ENCODE assay signal across 8 mouse cellular contexts in the genomic region with DNA sequence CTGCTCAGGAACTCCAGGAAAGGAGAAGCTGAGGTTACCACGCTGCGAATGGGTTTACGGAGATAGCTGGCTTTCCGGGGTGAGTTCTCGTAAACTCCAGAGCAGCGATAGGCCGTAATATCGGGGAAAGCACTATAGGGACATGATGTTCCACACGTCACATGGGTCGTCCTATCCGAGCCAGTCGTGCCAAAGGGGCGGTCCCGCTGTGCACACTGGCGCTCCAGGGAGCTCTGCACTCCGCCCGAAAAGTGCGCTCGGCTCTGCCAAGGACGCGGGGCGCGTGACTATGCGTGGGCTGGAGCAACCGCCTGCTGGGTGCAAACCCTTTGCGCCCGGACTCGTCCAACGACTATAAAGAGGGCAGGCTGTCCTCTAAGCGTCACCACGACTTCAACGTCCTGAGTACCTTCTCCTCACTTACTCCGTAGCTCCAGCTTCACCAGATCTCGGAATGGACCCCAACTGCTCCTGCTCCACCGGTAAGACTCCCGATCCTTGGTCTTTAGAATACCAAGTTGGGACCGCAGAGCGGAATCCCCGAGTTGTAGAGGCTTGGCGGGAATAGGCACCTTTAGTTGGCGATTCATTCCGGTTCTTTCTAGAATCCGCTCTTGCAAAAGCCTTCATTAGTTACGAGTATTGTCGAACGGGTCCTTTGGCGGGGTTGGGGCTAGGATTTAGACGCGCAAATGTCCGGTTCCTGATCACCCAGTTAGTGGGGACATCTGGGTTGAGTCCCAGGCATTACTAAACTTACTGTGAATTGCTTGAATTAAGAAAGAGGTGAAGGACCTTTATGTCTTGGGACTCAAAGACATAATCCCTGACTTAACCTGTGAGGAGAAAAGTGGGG. TPM values are rescaled to one million over a fixed set of nuclear protein-coding genes. Genes with fewer than 3 reads are reported as not detected.
DNase-seq lines count a peak whose midpoint lies in the region; ATAC-seq and TF ChIP-seq lines count a peak whose summit lies in the region.

TSS of gene Mt1 (plus strand) at position 226 of the 856 bp plus-strand sequence.

- peaks cover 14% of the 10 kb centered on the region for H3K79me2 ChIP-seq in myocyte (ENCODE audit: control insufficient read depth, insufficient read depth)

- peak within 1 kb of the TSS; percentile 87 for H3K4me2 ChIP-seq in heart, embryonic 13.5 days
- peak within 1 kb of the TSS; percentile 79 for H3K4me2 ChIP-seq in liver, embryonic 11.5 days
- peak within 1 kb of the TSS; percentile 97 for H3K4me2 ChIP-seq in myocyte (ENCODE audit: low read depth)
- peak within 1 kb of the TSS; percentile 80 for H3K4me2 ChIP-seq in stomach, embryonic 14.5 days (replicated peaks; ENCODE audit: low read depth, low read length)

- peaks cover 3% of the 10 kb centered on the region for H3K4me1 ChIP-seq in ES-Bruce4 (ENCODE audit: control insufficient read depth, insufficient read depth, low read length)
- peaks cover 34% of the 10 kb centered on the region for H3K4me1 ChIP-seq in heart, embryonic 13.5 days
- H3K4me1 ChIP-seq in liver, embryonic 11.5 days (replicated peaks; ENCODE audit: control insufficient read depth, insufficient read depth, low read length): peaks cover 26% of the 10 kb centered on the region
- peaks cover 15% of the 10 kb centered on the region; the same call in 1 of the 2 replicates for H3K4me1 ChIP-seq in stomach, embryonic 14.5 days (ENCODE audit: control insufficient read depth, insufficient read depth, low read length)

- H3K9ac ChIP-seq in ES-Bruce4 (ENCODE audit: low read depth, poor library complexity, severe bottlenecking): peak within 1 kb of the TSS; percentile 86
- H3K9ac ChIP-seq in heart, embryonic 13.5 days: peak within 1 kb of the TSS; percentile 85
- peak within 1 kb of the TSS; percentile 91 for H3K9ac ChIP-seq in liver, embryonic 11.5 days (ENCODE audit: low read depth, low read length)
- peak within 1 kb of the TSS; percentile 47 for H3K9ac ChIP-seq in stomach, embryonic 14.5 days (replicated peaks; ENCODE audit: low read depth, low read length)

- peak; percentile 80 for ATAC-seq in heart, embryonic 13.5 days (ENCODE audit: extremely low read depth, insufficient number of reproducible peaks, low FRiP score, low TSS enrichment)
- ATAC-seq in liver, embryonic 11.5 days (replicated peaks; ENCODE audit: low FRiP score): peak; percentile 90
- ATAC-seq in stomach, embryonic 14.5 days (ENCODE audit: insufficient number of reproducible peaks, insufficient read depth, low FRiP score, low read depth): peak; percentile 92

- TF ChIP-seq CTCF in ES-Bruce4 (IDR thresholded peaks at IDR 0.05; ENCODE audit: low read depth, low read length): no peak

- peak; percentile 98 for DNase-seq in c-Kit-negative CD71-positive TER-119-positive erythroid progenitor cells, embryonic 14.5 days (ENCODE audit: low read depth, low spot score)
- peak; percentile 89 for DNase-seq in fibroblast of lung, adult 2 months (ENCODE audit: low read depth)
- DNase-seq in kidney, postnatal 10 days: peak; percentile 91
- peak; percentile 92 for DNase-seq in liver, embryonic 11.5 days (ENCODE audit: low spot score)

- H3K27ac ChIP-seq in ES-Bruce4 (ENCODE audit: insufficient read depth, low read length): peak within 1 kb of the TSS; percentile 82
- H3K27ac ChIP-seq in heart, embryonic 13.5 days (replicated peaks): peak within 1 kb of the TSS; percentile 68
- peak within 1 kb of the TSS; percentile 94 for H3K27ac ChIP-seq in liver, embryonic 11.5 days (ENCODE audit: low read depth, low read length)
- H3K27ac ChIP-seq in stomach, embryonic 14.5 days (ENCODE audit: low read length): peak within 1 kb of the TSS; percentile 78

- under 1% methylated on average over 50 of the region's 50 CpGs for WGBS in heart, embryonic 13.5 days
- under 1% methylated on average over 50 of the region's 50 CpGs for WGBS in liver, embryonic 11.5 days
- WGBS in stomach, embryonic 14.5 days: under 1% methylated on average over 50 of the region's 50 CpGs

- H3K9me3 ChIP-seq in ES-Bruce4 (replicated peaks; ENCODE audit: control insufficient read depth, insufficient read depth, low read length, poor library complexity, severe bottlenecking): no peaks in the 10 kb centered on the region
- no peaks in the 10 kb centered on the region for H3K9me3 ChIP-seq in heart, embryonic 13.5 days
- H3K9me3 ChIP-seq in liver, embryonic 11.5 days (ENCODE audit: control insufficient read depth, low read length): no peaks in the 10 kb centered on the region
- H3K9me3 ChIP-seq in stomach, embryonic 14.5 days (ENCODE audit: control insufficient read depth, low read depth, low read length): no peaks in the 10 kb centered on the region

- TF ChIP-seq POLR2A in ES-Bruce4 (IDR thresholded peaks at IDR 0.05; ENCODE audit: insufficient read depth, low read length) (peak; percentile 88), myocyte (IDR thresholded peaks at IDR 0.05; ENCODE audit: insufficient read length, low read depth) (peak; percentile 90)

- peak within 1 kb of the TSS; percentile 91 for H3K4me3 ChIP-seq in ES-Bruce4 (ENCODE audit: low read depth, low read length)
- peak within 1 kb of the TSS; percentile 65 for H3K4me3 ChIP-seq in heart, embryonic 13.5 days
- H3K4me3 ChIP-seq in liver, embryonic 11.5 days (ENCODE audit: low read depth, low read length): peak within 1 kb of the TSS; percentile 75
- H3K4me3 ChIP-seq in myocyte: peak within 1 kb of the TSS; percentile 91
- H3K4me3 ChIP-seq in stomach, embryonic 14.5 days (ENCODE audit: low read depth, low read length): peak within 1 kb of the TSS; percentile 44

- H3K36me3 ChIP-seq in ES-Bruce4 (ENCODE audit: control insufficient read depth, insufficient read depth, low read length, poor library complexity, severe bottlenecking): peaks cover 3% of the 10 kb centered on the region; the same call in 1 of the 2 replicates
- H3K36me3 ChIP-seq in heart, embryonic 13.5 days: no peaks in the 10 kb centered on the region
- H3K36me3 ChIP-seq in liver, embryonic 11.5 days (ENCODE audit: control insufficient read depth, insufficient read depth, low read length): no peaks in the 10 kb centered on the region
- H3K36me3 ChIP-seq in myocyte (ENCODE audit: control insufficient read depth, insufficient read depth): no peaks in the 10 kb centered on the region
- no peaks in the 10 kb centered on the region for H3K36me3 ChIP-seq in stomach, embryonic 14.5 days (ENCODE audit: control insufficient read depth, insufficient read depth, low read length)

- H3K27me3 ChIP-seq in ES-Bruce4 (ENCODE audit: control insufficient read depth, insufficient read depth, low read length, poor library complexity, severe bottlenecking): no peaks in the 10 kb centered on the region
- H3K27me3 ChIP-seq in heart, embryonic 13.5 days (replicated peaks): peaks cover 96% of the 10 kb centered on the region
- peaks cover 26% of the 10 kb centered on the region for H3K27me3 ChIP-seq in liver, embryonic 11.5 days (replicated peaks; ENCODE audit: control insufficient read depth, insufficient read depth, low read length)
- no peaks in the 10 kb centered on the region for H3K27me3 ChIP-seq in myocyte (ENCODE audit: control insufficient read depth, insufficient read depth, insufficient read length)
- peaks cover 27% of the 10 kb centered on the region for H3K27me3 ChIP-seq in stomach, embryonic 14.5 days (ENCODE audit: control insufficient read depth, insufficient read depth, low read length)

- TF ChIP-seq EP300 in ES-Bruce4 (IDR thresholded peaks at IDR 0.05; ENCODE audit: insufficient read depth, low read depth, low read length): peak; percentile 86

- H3ac ChIP-seq in myocyte (ENCODE audit: control insufficient read depth, insufficient read length): peak within 1 kb of the TSS; percentile 23

TF ChIP-seq in myocyte, 11 proteins besides CTCF, POLR2A, EP300 and RAD21:
- TF ChIP-seq E2F4 (IDR thresholded peaks at IDR 0.05; ENCODE audit: insufficient read depth): no peak
- TF ChIP-seq USF1 (IDR thresholded peaks at IDR 0.05; ENCODE audit: low read depth): peak; percentile 76
- TF ChIP-seq MYOD1 (IDR thresholded peaks at IDR 0.05; ENCODE audit: control insufficient read depth in 1 of 3, insufficient read length in 2 of 3, low read depth in 2 of 3): peak in 1 of 3 experiments; percentile 34
- no peak for TF ChIP-seq TCF12 (IDR thresholded peaks at IDR 0.05; ENCODE audit: insufficient read depth, poor library complexity, severe bottlenecking)
- peak; percentile 96 for TF ChIP-seq POLR2AphosphoS2 (IDR thresholded peaks at IDR 0.05; ENCODE audit: insufficient read length, low read depth)
- peak in 1 of 3 experiments; percentile 52 for TF ChIP-seq MYOG (IDR thresholded peaks at IDR 0.05; ENCODE audit: control insufficient read depth in 1 of 3, insufficient read depth in 1 of 3, insufficient read length in 2 of 3, low read depth in 2 of 3)
- peak; percentile 31 for TF ChIP-seq SRF (IDR thresholded peaks at IDR 0.05; ENCODE audit: control insufficient read depth, insufficient read length, low read depth)

RNA-seq across cellular contexts. Expression of gene Mt1, which starts in this region (rescaled TPM):
- polyA plus RNA-seq in ES-Bruce4 (2011; ENCODE audit: insufficient read depth, insufficient read length, low read depth, missing spikeins): 867 and 876 TPM in 2 replicates
- polyA plus RNA-seq in heart, embryonic 13.5 days (2015; fragmentation: Nextera tagmentation; extraction: Ambion mirVana): 230 and 374 TPM in 2 replicates
- polyA plus RNA-seq in liver, embryonic 11.5 days (2014; fragmentation: Nextera tagmentation; extraction: Ambion mirVana): 2,440 and 2,461 TPM in 2 replicates
- polyA plus RNA-seq in myocyte (2012; fragmentation: generic; extraction: Trizol): 1,165 TPM
- polyA plus RNA-seq in stomach, embryonic 14.5 days (2014; fragmentation: Nextera tagmentation; extraction: Ambion mirVana): 888 and 910 TPM in 2 replicates

Comparison
In these comparisons a context has a peak if more than half of its experiments do, and no peak if none do; other contexts are left out.
1. Peak in every context shown above with its lines: DNase-seq, ATAC-seq, H3K4me3 ChIP-seq and H3K27ac ChIP-seq.